Mouse (Mus musculus) thymus, adult 2 months (tissue): ENCODE measurements around the gene Ralb. TPM values are rescaled to one million over a fixed set of nuclear protein-coding genes. Genes with fewer than 3 reads are reported as not detected.

ENCODE experiments used
- DNase-seq: peaks from one replicate; pipeline ENCODE4 v3.0.0; 2021
- H3K27ac ChIP-seq: fragments of 200-500 bp; 2 replicates; pipeline ENCODE4 v1.5.1; 2012; ENCODE audit warnings: low read length, control low read depth; ENCODE audit not compliant: control insufficient read depth, insufficient read depth
- H3K27me3 ChIP-seq: fragments of 200-500 bp; 2 replicates; pipeline ENCODE4 v1.6.1; 2012; ENCODE audit warnings: mild to moderate bottlenecking, low read length, moderate library complexity, mixed read lengths; ENCODE audit not compliant: control insufficient read depth, insufficient read depth
- H3K36me3 ChIP-seq: fragments of 200-500 bp; 2 replicates; pipeline ENCODE4 v1.6.1; 2012; ENCODE audit warnings: mild to moderate bottlenecking, low read length, moderate library complexity; ENCODE audit not compliant: control insufficient read depth, insufficient read depth
- H3K4me1 ChIP-seq: fragments of 200-500 bp; replicated peaks from 2 replicates; pipeline ENCODE4 v1.6.1; 2012; ENCODE audit warnings: low read length; ENCODE audit not compliant: control insufficient read depth, insufficient read depth
- H3K4me3 ChIP-seq: fragments of 200-500 bp; 2 replicates; pipeline ENCODE4 v1.5.1; 2012; ENCODE audit warnings: mild to moderate bottlenecking, low read length, control low read depth, moderate library complexity; ENCODE audit not compliant: control insufficient read depth, insufficient read depth
- CTCF ChIP-seq: fragments of 200-500 bp; IDR thresholded peaks from 2 replicates; pipeline ENCODE4 v1.5.1; 2012; ENCODE audit warnings: mild to moderate bottlenecking, control low read depth, low read length, moderate library complexity, borderline replicate concordance; ENCODE audit not compliant: control insufficient read depth, poor library complexity, insufficient read depth; ENCODE audit errors: extremely low read depth
- POLR2A ChIP-seq: fragments of 200-500 bp; IDR thresholded peaks from 2 replicates; pipeline ENCODE4 v1.6.1; 2012; ENCODE audit warnings: mild to moderate bottlenecking, low read length, control low read depth, moderate library complexity; ENCODE audit not compliant: control insufficient read depth, poor library complexity, insufficient read depth; ENCODE audit errors: extremely low read depth
- WGBS: fragments of 180-500 bp; shearing (Covaris S2); methylation state at CpG from one replicate; pipeline ENCODE4 v1.1.7; 2018; 5-methylcytosine and 5-hydroxymethylcytosine counted together
- polyA plus RNA-seq: library from polyadenylated mRNA; depleted of rRNA; stranded (reverse); fragments of >200 nt; gene quantifications from 2 replicates; pipeline ENCODE4 v1.2.3, GENCODE M21; 2012

Ralb gene
- polyA plus RNA-seq, 1 experiment: 32.4 TPM

DNA sequence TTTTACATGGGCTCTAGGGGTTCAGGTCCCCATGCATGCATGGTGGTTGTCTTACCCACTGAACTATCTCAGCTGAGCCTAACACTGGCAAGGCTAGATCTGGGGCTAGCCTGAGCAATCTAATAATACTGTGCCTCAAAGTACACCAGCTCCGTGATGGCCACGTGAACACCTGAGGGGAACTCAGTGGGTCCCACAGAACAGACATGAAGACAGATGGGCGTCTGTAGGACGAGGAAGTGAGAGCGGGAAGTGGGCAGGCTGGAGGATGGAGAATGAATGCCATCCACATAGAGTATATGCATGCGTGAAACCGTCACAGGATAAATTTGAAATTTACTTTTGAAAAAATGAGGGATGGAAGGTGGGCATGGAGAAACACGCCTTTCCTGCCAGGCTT, 23.9 kb downstream of the Ralb start:
- TF ChIP-seq CTCF (no peak), POLR2A (no peak)
- no peaks in the 10 kb centered on the region for H3K36me3 ChIP-seq
- H3K27ac ChIP-seq: no peak overlapping the region
- peaks cover 17% of the 10 kb centered on the region for H3K4me1 ChIP-seq
- no peaks in the 10 kb centered on the region for H3K27me3 ChIP-seq
- no peak overlapping the region for H3K4me3 ChIP-seq
- DNase-seq: no peak
- 88% methylated on average over 8 of the region's 8 CpGs for WGBS

DNA sequence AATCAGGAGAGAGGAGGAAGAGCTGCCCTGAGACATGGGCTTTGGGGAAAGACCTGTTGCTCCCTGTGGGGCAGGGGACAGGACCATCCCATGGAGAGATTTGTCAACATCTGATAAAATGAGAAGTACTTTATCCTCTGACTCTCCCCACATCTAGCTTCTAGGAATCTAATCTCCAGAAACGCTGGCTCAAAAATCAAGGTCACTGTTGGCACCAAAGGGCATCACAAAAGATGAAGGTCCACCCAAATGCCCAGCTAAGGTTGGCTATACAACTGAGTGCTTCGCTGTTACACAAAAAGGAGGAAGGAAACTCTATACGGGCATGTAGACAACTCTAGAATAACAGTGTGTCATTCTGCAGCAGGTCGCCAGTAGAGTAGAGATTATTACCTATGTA, 25.0 kb downstream of the Ralb start:
- TF ChIP-seq CTCF: no peak
- no peak for TF ChIP-seq POLR2A
- Histone ChIP-seq H3K4me1 (peaks cover 22% of the 10 kb centered on the region), H3K4me3 (no peak overlapping the region), H3K36me3 (no peaks in the 10 kb centered on the region), H3K27ac (no peak overlapping the region), H3K27me3 (no peaks in the 10 kb centered on the region)
- WGBS: 76% methylated on average over 4 of the region's 4 CpGs
- DNase-seq: no peak

DNA sequence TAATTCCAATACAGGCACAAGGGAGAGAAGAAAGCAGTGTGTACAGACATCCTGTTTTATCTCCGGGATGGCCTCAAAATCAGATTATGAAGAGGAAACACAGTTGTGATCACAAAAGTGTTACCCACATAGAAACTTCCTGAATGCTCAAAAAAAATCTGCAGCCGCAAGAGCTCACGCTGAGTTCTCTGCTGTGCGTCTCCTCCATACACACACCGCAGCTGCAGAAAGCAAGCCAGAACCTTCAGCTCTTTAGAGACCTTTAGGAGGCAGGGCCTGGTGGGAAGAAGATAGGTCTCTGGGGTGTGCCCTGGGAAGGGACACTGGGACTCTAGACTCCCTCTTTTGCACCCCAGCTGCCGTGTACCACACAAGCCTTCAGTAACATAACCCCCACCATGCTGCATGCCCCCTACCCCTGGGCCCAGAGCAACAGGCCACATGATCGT, 27.7 kb downstream of the Ralb start:
- Histone ChIP-seq H3K27me3 (no peaks in the 10 kb centered on the region), H3K27ac (no peak overlapping the region), H3K4me1 (peaks cover 22% of the 10 kb centered on the region), H3K4me3 (no peak overlapping the region), H3K36me3 (no peaks in the 10 kb centered on the region)
- WGBS: 4% methylated on average over 7 of the region's 7 CpGs
- DNase-seq: peak; percentile 45
- TF ChIP-seq POLR2A: no peak
- no peak for TF ChIP-seq CTCF

DNA sequence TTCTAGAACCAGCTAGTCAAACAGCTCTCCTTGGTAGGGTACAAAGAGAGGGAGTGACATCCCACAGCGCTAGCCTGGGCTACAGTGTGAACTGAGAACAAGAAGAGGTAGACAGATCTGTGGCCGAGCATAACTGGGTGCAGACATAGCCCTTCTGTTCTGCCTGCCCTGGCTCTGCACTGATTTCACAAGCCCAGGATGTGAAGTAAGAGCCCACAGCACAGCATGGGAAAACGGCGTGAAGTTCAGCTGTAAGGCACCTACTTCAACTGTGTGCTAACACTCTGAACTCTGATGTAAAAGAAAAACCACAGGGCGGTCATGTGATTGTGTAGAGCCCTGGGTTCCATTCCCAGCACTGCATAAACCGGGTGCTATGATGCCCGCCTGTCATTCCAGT, 29.9 kb downstream of the Ralb start:
- WGBS: 91% methylated on average over 7 of the region's 7 CpGs
- Histone ChIP-seq H3K4me3 (no peak overlapping the region), H3K27me3 (no peaks in the 10 kb centered on the region), H3K36me3 (no peaks in the 10 kb centered on the region), H3K27ac (no peak overlapping the region), H3K4me1 (peaks cover 36% of the 10 kb centered on the region)
- TF ChIP-seq CTCF (no peak), POLR2A (no peak)
- no peak for DNase-seq

DNA sequence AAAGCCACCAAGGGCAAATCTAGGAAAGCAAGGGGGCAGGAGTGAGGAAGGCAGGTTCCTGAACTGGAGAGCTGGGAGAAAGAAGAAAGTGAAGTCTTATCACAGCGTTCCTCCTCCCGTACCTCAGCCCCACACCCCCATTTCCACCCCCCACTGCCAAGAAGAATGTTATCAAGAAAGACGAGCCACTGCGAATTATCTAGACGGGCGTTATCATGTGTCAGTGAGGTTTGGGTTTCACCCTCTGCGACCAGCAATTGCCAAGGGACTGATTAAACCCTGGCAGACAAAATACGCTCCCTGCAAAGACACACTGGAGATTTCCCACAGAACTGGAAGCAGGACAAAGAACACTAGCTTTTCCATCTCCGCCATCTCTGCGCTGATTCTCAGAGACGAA, 31.9 kb downstream of the Ralb start:
- Histone ChIP-seq H3K27me3 (no peaks in the 10 kb centered on the region), H3K27ac (no peak overlapping the region), H3K4me3 (no peak overlapping the region), H3K36me3 (no peaks in the 10 kb centered on the region), H3K4me1 (peaks cover 39% of the 10 kb centered on the region)
- no peak for DNase-seq
- 93% methylated on average over 11 of the region's 11 CpGs for WGBS
- TF ChIP-seq POLR2A: no peak

DNA sequence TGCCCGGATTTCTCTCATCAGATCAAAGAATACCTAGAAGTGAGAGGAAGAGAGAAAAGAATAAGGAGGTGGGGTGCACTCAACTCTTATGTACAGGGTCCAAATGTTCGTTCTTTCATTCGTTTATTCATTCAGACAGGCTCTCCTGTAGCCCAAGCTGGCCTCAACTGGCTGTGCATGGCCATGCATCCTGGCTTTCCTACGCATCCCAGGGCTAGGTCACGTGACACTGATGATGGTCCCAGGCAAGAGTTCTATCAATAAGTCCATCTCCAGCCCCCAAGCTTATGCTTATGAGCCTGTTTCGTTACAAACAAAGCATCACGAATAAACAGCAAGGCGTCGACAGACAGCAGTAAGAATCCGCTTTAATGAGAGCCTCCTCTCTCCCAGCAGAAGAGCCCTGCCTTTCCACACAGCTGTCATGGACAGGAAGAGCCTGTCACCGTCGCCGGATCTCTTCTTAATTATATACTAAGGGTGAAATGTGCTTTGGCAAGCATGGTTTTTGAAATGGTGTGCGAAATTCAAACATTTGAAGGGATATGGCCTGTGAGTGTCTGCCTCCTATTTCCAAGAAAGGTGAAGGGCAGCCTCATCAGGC, 32.7 kb downstream of the Ralb start:
- Histone ChIP-seq H3K4me1 (peaks cover 37% of the 10 kb centered on the region), H3K4me3 (no peak overlapping the region), H3K27ac (no peak overlapping the region), H3K27me3 (no peaks in the 10 kb centered on the region), H3K36me3 (no peaks in the 10 kb centered on the region)
- DNase-seq: no peak
- TF ChIP-seq CTCF: no peak
- no peak for TF ChIP-seq POLR2A
- 97% methylated on average over 14 of the region's 14 CpGs for WGBS

DNA sequence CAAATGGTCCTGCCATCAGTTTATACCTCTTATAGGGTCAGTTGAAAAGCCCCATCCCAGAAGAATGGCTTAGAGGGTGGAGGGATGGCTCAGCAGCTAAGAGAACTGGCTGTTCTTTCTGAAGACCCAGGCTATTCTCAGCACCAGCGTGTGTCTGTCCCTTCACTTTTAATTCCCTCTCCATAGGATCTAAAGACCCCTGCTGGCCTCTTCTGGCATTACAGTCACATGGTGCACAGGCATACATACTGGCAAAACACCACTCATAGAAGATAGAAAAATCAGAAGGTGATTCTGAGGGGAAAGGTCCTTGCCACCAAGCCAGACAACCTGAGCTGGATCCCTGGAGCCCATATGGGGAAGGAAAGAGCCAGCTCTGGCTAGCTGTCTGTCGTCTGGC, 41.2 kb downstream of the Ralb start:
- DNase-seq: peak; percentile 73

More for the DNA sequence above, 41.2 kb downstream of the Ralb start:
- H3K27ac ChIP-seq: no peak overlapping the region
- 52% methylated on average over 2 of the region's 2 CpGs for WGBS
- no peaks in the 10 kb centered on the region for H3K27me3 ChIP-seq
- H3K4me3 ChIP-seq: no peak overlapping the region
- TF ChIP-seq POLR2A (no peak), CTCF (no peak)
- no peaks in the 10 kb centered on the region for H3K36me3 ChIP-seq
- H3K4me1 ChIP-seq: 0 out of 2 replicates have a peak, but pooled peaks cover 4% of the 10 kb centered on the region
